Mouse (Mus musculus) gastrocnemius, postnatal 14 days (tissue): Measurements from ENCODE around the gene Fam89a. TPM values are rescaled to one million over a fixed set of nuclear protein-coding genes. Genes with fewer than 3 reads are reported as not detected.

Source experiments
- DNase-seq: peaks from one replicate; pipeline ENCODE4 v3.0.0; 2021; ENCODE audit warnings: mixed read lengths
- intact Hi-C: fragments of 180-260 bp; cut with DNase I; formaldehyde crosslinking; loops from one replicate; pipeline ENCODE4 v1.15.1; 2025; ENCODE audit warnings: low total_unique reads
- total RNA-seq, 2 experiments: library from RNA; stranded (reverse); gene quantifications; 2 replicates each; pipeline ENCODE4 v1.2.3; 2021

Fam89a gene
- total RNA-seq, 2 experiments from 2014 or later: 0.66 to 1.00 TPM

- intact Hi-C loops: no loop called here
- DNase-seq: no peak
These were observed 3.8 kb upstream of the Fam89a start for GRCm38 (mm10) chr8:124755481-124755880.

GRCm38 (mm10) chr8:124754792-124755190 lies 3.2 kb upstream of the Fam89a start:
- intact Hi-C loops: no loop called here
- no peak for DNase-seq

- DNase-seq: no peak
- intact Hi-C loops: no loop called here
These were observed 2.6 kb upstream of the Fam89a start for GRCm38 (mm10) chr8:124754101-124754791.

GRCm38 (mm10) chr8:124752325-124752862 lies 762 bp upstream of the Fam89a start:
- intact Hi-C loops: no loop called here

GRCm38 (mm10) chr8:124751191-124751590 lies 441 bp downstream of the Fam89a start:
- peak; percentile 14 for DNase-seq
- intact Hi-C loops: no loop called here

More at GRCm38 (mm10) chr8:124752325-124752862, 762 bp upstream of the Fam89a start:
- no peak for DNase-seq

- no peak for DNase-seq
- intact Hi-C loops: no loop called here
These were observed 5.0 kb downstream of the Fam89a start for GRCm38 (mm10) chr8:124746661-124747060.

- intact Hi-C loops: no loop called here
These were observed 12.4 kb downstream of the Fam89a start for GRCm38 (mm10) chr8:124739268-124739667.

GRCm38 (mm10) chr8:124735371-124735911 lies 16.2 kb downstream of the Fam89a start:
- no peak for DNase-seq
- intact Hi-C loops: no loop called here

More at GRCm38 (mm10) chr8:124739268-124739667, 12.4 kb downstream of the Fam89a start:
- no peak for DNase-seq

- DNase-seq: no peak
- intact Hi-C loops: no loop called here
These were observed 18.8 kb downstream of the Fam89a start for GRCm38 (mm10) chr8:124732828-124733227.

GRCm38 (mm10) chr8:124724301-124724700 lies 27.3 kb downstream of the Fam89a start:
- intact Hi-C loops: no loop called here

GRCm38 (mm10) chr8:124721862-124722515 lies 29.6 kb downstream of the Fam89a start, which contains the start of the genes Ttc13 and Arv1:
Gene Ttc13 (minus strand): TSS chr8:124721983.
Gene Arv1 (plus strand): TSS chr8:124722139.
- intact Hi-C loops: no loop called here
- peak; percentile 96 for DNase-seq

More at GRCm38 (mm10) chr8:124724301-124724700, 27.3 kb downstream of the Fam89a start:
- DNase-seq: no peak

GRCm38 (mm10) chr8:124720938-124721861 lies 30.4 kb downstream of the Fam89a start:
- intact Hi-C loops: no loop called here
- DNase-seq: no peak

GRCm38 (mm10) chr8:124720133-124720532 lies 31.5 kb downstream of the Fam89a start:
- no peak for DNase-seq
- intact Hi-C loops: no loop called here

- intact Hi-C loops: no loop called here
- DNase-seq: no peak
These were observed 35.9 kb downstream of the Fam89a start for GRCm38 (mm10) chr8:124715736-124716135.

GRCm38 (mm10) chr8:124713207-124713606 lies 38.4 kb downstream of the Fam89a start:
- DNase-seq: no peak
- intact Hi-C loops: no loop called here

- DNase-seq: no peak
- intact Hi-C loops: no loop called here
These were observed 45.8 kb downstream of the Fam89a start for GRCm38 (mm10) chr8:124705823-124706222.

GRCm38 (mm10) chr8:124704376-124704775 lies 47.3 kb downstream of the Fam89a start:
- intact Hi-C loops: no loop called here

GRCm38 (mm10) chr8:124703526-124703925 lies 48.1 kb downstream of the Fam89a start:
- intact Hi-C loops: no loop called here
- no peak for DNase-seq

More at GRCm38 (mm10) chr8:124704376-124704775, 47.3 kb downstream of the Fam89a start:
- no peak for DNase-seq

- no peak for DNase-seq
- intact Hi-C loops: no loop called here
These were observed 49.4 kb downstream of the Fam89a start for GRCm38 (mm10) chr8:124702183-124702582.
